Mouse (Mus musculus): Measurements from ENCODE around the gene Kit.

DNA sequence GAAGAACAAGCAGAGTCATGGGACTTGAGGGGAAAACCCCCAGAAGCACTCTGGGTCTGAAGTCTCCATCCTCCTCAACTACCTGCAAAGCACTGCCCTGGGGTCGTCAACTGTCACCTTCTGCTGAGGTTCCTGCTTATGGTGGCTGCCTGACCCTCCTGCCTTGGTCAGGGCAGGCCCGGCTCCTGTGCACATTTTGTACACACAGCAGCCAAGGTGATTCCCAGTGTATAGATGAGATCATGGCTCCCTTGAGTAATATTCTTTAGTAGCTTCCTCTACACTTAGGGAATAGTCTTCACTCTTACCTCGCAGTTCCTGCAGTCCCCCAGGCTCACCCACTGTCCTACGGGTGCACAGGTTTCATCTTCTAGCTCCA is 29.5 kb upstream of the Kit start:
- TF ChIP-seq CTCF (IDR thresholded peaks at IDR 0.05; ENCODE audit: borderline replicate concordance, insufficient read depth, low read length) (no peak), POLR2A (IDR thresholded peaks at IDR 0.05; ENCODE audit: low read depth, low read length) (no peak)

All from embryonic fibroblast, embryonic 13.5 days (primary cell).